Mouse (Mus musculus) liver, embryonic 14.5 days (tissue): ENCODE results near the gene Trmt2a. TPM values are rescaled to one million over a fixed set of nuclear protein-coding genes. Genes with fewer than 3 reads are reported as not detected.
A peak's percentile ranks its signal among the peaks of the same experiment; 100 is the strongest.

Experiments
- ATAC-seq: fragments of 200-750 bp; cut with Nextera tagmentation; 2 replicates; pipeline ENCODE4 v1.8.0; 2017; ENCODE audit warnings: moderate number of reproducible peaks, mild to moderate bottlenecking, moderate library complexity; ENCODE audit not compliant: insufficient read depth
- DNase-seq, 3 experiments: peaks; one replicate each; pipeline ENCODE4 v3.0.0-alpha.2; 2012 to 2013; ENCODE audit warnings: low read depth in 3 of 3, low spot score in 3 of 3
- H3K27ac ChIP-seq: fragments of 300-500 bp; sonication (generic); 2 replicates; pipeline ENCODE4 v1.5.1; 2014; ENCODE audit warnings: moderate library complexity, mild to moderate bottlenecking, control low read depth, inconsistent platforms
- H3K27me3 ChIP-seq: fragments of 300-500 bp; sonication (generic); 2 replicates; pipeline ENCODE4 v1.6.1; 2014; ENCODE audit warnings: mild to moderate bottlenecking, low read length, moderate library complexity; ENCODE audit not compliant: control insufficient read depth, insufficient read depth
- H3K36me3 ChIP-seq: fragments of 300-500 bp; sonication (generic); replicated peaks from 2 replicates; pipeline ENCODE4 v1.6.1; 2014; ENCODE audit warnings: low read depth; ENCODE audit not compliant: control insufficient read depth, insufficient read depth
- H3K4me1 ChIP-seq, 2 experiments: fragments of 200-500 bp in 1 of 2; fragments of 300-500 bp in 1 of 2; sonication (generic) in 1 of 2; replicated peaks; 2 replicates each; pipeline ENCODE4 v1.6.1; 2012 to 2014; ENCODE audit warnings: antibody characterized with exemption in 1 of 2, inconsistent platforms in 1 of 2, low read length in 1 of 2; ENCODE audit not compliant: control insufficient read depth in 2 of 2, insufficient read depth in 2 of 2
- H3K4me2 ChIP-seq: fragments of 300-500 bp; sonication (generic); 2 replicates; pipeline ENCODE4 v1.6.1; 2014; ENCODE audit warnings: low read depth, mild to moderate bottlenecking, control low read depth, moderate library complexity
- H3K4me3 ChIP-seq, 2 experiments: fragments of 200-500 bp in 1 of 2; fragments of 300-500 bp in 1 of 2; sonication (generic) in 1 of 2; 2 replicates each; pipeline ENCODE4 v1.5.1; 2012 to 2014; ENCODE audit warnings: low read depth in 2 of 2, low read length in 2 of 2, mild to moderate bottlenecking in 2 of 2, control low read depth in 1 of 2, inconsistent platforms in 1 of 2, moderate library complexity in 1 of 2; ENCODE audit not compliant: insufficient read depth in 1 of 2
- H3K9ac ChIP-seq: fragments of 300-500 bp; sonication (generic); replicated peaks from 2 replicates; pipeline ENCODE4 v1.6.1; 2014; ENCODE audit warnings: mild to moderate bottlenecking, control low read depth, moderate library complexity
- H3K9me3 ChIP-seq: fragments of 300-500 bp; sonication (generic); 2 replicates; pipeline ENCODE4 v1.6.1; 2016; ENCODE audit warnings: low read length, mixed read lengths; ENCODE audit not compliant: control insufficient read depth
- CTCF ChIP-seq: IDR thresholded peaks from 2 replicates; pipeline ENCODE4 v1.5.1; 2016; ENCODE audit warnings: antibody characterized with exemption, low read depth, control low read depth
- EP300 ChIP-seq: IDR thresholded peaks from 2 replicates; pipeline ENCODE4 v1.6.1; 2016; ENCODE audit warnings: antibody characterized with exemption, low read depth
- WGBS: fragments of 180-500 bp; shearing (Covaris S2); extraction: QIAGEN DNeasy Blood & Tissue Kit; methylation state at CpG from one replicate; pipeline ENCODE4 v1.1.7; 2014; ENCODE audit not compliant: insufficient replicate concordance; 5-methylcytosine and 5-hydroxymethylcytosine counted together
- polyA plus RNA-seq, 2 experiments: library from polyadenylated mRNA; depleted of rRNA in 1 of 2; stranded (reverse) in 1 of 2; unstranded in 1 of 2; fragments of >200 nt; fragmentation: Nextera tagmentation in 1 of 2; extraction: Ambion mirVana in 1 of 2; gene quantifications; 2 replicates each; pipeline versions ENCODE4 v1.2.1 to v1.2.3; 2012 to 2014

Gene Trmt2a
- polyA plus RNA-seq, 2 experiments: 46.2 to 51.8 TPM

DNA sequence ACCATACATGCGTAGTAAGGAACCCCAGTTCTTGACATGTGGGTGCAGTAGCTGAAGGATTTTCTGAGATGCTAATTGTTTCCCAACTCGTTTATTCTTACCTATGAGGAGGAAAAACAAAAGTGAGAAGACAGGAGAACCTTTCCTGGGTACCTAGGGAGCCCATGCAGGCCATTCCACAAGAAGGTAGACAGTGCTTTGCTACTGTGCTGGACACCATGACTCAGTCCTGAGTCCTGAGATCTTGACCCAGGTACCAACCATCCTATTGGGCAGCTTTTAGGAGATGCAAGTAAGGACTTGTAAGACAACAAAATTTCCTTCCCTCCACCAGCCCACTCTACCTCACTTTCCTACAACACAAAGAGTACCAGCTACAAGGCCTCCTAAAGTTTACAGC lies 9.7 kb downstream of the Trmt2a start, which contains the start of gene Gm49776:
Gene Gm49776 (minus strand): TSS at position 101 of the 400 bp plus-strand sequence.
- H3K36me3 ChIP-seq: peaks cover 89% of the 10 kb centered on the region
- H3K27me3 ChIP-seq: no peaks in the 10 kb centered on the region
- no peak within 1 kb of the TSS for H3K4me2 ChIP-seq
- TF ChIP-seq CTCF (no peak), EP300 (no peak)
- no peak for DNase-seq
- no peaks in the 10 kb centered on the region for H3K9me3 ChIP-seq
- H3K9ac ChIP-seq: no peak within 1 kb of the TSS
- H3K4me1 ChIP-seq: no peaks in the 10 kb centered on the region
- no peak for ATAC-seq
- no peak within 1 kb of the TSS for H3K27ac ChIP-seq
- 84% methylated on average over 2 of the region's 2 CpGs for WGBS
- H3K4me3 ChIP-seq: no peak within 1 kb of the TSS

DNA sequence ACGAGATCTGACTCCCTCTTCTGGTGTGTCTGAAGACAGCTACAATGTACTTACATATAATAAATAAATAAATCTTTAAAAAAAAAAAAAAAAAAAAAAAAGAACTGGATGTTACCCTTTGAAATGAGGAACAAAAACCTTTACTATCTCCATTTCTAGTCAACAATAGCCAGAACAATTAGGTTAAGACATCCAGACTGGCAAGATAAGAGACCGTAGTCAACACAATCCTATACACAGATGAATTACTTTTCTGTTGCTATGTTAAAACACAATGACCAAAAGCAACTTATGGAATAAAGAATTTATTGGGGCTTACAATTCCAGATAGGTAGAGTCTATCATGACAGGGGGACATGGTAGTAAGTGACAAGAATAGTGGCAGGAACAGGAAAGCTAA lies 16.5 kb downstream of the Trmt2a start:
- no peak for ATAC-seq
- no peak overlapping the region for H3K27ac ChIP-seq
- peaks cover 77% of the 10 kb centered on the region for H3K36me3 ChIP-seq
- TF ChIP-seq EP300: no peak
- no peak for TF ChIP-seq CTCF
- WGBS: 87% methylated on average over 2 of the region's 2 CpGs
- H3K4me1 ChIP-seq: no peaks in the 10 kb centered on the region
- no peak overlapping the region for H3K4me3 ChIP-seq
- no peaks in the 10 kb centered on the region for H3K9me3 ChIP-seq
- H3K4me2 ChIP-seq: no peak overlapping the region
- no peak overlapping the region for H3K9ac ChIP-seq
- H3K27me3 ChIP-seq: no peaks in the 10 kb centered on the region
- DNase-seq: no peak

DNA sequence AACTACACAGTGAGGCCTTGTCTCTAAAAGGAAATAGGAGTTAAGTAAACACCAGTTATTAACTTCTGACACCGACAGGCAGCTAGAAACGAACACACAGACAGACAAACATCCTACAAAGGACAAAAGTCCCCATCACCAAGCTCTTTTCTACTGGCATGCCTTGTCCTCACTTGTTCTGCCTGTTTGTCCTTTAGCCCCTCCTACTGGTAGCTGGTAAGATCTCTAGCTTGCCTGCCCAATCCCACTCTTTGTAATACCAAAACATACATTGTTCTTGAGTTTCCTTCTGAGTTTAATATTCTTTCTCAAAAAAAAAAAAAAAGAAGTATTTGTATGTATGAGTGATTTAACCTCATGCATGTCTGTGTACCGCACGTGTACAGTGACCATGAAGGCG lies 19.7 kb downstream of the Trmt2a start:
- peaks cover 85% of the 10 kb centered on the region for H3K36me3 ChIP-seq
- no peak for DNase-seq
- no peak overlapping the region for H3K4me3 ChIP-seq
- H3K9me3 ChIP-seq: no peaks in the 10 kb centered on the region
- no peak for ATAC-seq
- H3K27me3 ChIP-seq: no peaks in the 10 kb centered on the region
- H3K27ac ChIP-seq: no peak overlapping the region
- no peaks in the 10 kb centered on the region for H3K4me1 ChIP-seq
- H3K4me2 ChIP-seq: no peak overlapping the region
- 87% methylated on average over 5 of the region's 5 CpGs for WGBS
- TF ChIP-seq EP300 (no peak), CTCF (peak; percentile 42)
- H3K9ac ChIP-seq: no peak overlapping the region

- Histone ChIP-seq H3K27ac (no peak overlapping the region), H3K9ac (no peak overlapping the region), H3K27me3 (no peaks in the 10 kb centered on the region), H3K4me2 (no peak overlapping the region), H3K36me3 (peaks cover 96% of the 10 kb centered on the region), H3K4me3 (no peak overlapping the region), H3K4me1 (no peaks in the 10 kb centered on the region), H3K9me3 (no peaks in the 10 kb centered on the region)
- no peak for TF ChIP-seq EP300
- TF ChIP-seq CTCF: no peak
- 81% methylated on average over 2 of the region's 2 CpGs for WGBS
- ATAC-seq (no peak), DNase-seq (no peak)
These were observed 26.7 kb downstream of the Trmt2a start for GRCm38 (mm10) chr16:18275166-18275565.

DNA sequence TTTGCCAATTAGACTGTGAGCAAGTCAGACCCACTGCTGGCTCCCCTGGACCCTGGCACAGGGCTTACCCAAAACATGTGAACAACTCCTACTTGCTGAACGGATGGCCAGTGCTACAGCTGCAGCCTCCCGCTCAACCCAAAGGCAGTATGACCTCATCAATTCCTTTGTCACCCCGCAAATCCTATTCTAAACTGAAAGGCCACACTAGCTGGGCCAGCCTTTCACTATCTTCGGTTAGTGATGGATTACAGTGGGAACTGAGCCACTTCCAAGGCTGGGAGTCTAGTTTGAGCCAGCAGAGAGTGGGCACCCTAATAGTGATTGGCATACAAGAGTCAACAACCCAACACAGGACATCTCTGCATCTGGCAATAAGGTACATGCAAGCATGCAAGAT lies 39.7 kb downstream of the Trmt2a start:
- peak overlapping the region; percentile 70 for H3K27ac ChIP-seq
- peak overlapping the region; percentile 68 for H3K9ac ChIP-seq
- peak overlapping the region; percentile 89 for H3K4me2 ChIP-seq
- H3K9me3 ChIP-seq: no peaks in the 10 kb centered on the region
- TF ChIP-seq CTCF: no peak
- no peak for TF ChIP-seq EP300
- H3K4me1 ChIP-seq: peaks cover 16 to 18% of the 10 kb centered on the region in 2 experiments
- H3K27me3 ChIP-seq: no peaks in the 10 kb centered on the region
- peaks cover 41% of the 10 kb centered on the region for H3K36me3 ChIP-seq
- peak overlapping the region; percentile 72 to 76 for H3K4me3 ChIP-seq
- 0% methylated on average over 4 of the region's 4 CpGs for WGBS
- ATAC-seq (no peak), DNase-seq (peak in 1 of 3 experiments; percentile 11)
